Mouse (Mus musculus): ENCODE data around the gene Gm525.
"Not testable (repeated sequence)": the region's sequence is repeated elsewhere in the genome, so short reads cannot be mapped to it uniquely, and the experiment has no call there.

Gm525 gene

GRCm38 (mm10) chr11:89097292-89097691 is 23.7 kb downstream of the Gm525 start:
- DNase-seq (ENCODE audit: low spot score in 2 of 2) = not testable (repeated sequence)

- DNase-seq (ENCODE audit: low spot score in 2 of 2) = no peak
Measured at GRCm38 (mm10) chr11:89098083-89098835, 24.6 kb downstream of the Gm525 start.

DNA sequence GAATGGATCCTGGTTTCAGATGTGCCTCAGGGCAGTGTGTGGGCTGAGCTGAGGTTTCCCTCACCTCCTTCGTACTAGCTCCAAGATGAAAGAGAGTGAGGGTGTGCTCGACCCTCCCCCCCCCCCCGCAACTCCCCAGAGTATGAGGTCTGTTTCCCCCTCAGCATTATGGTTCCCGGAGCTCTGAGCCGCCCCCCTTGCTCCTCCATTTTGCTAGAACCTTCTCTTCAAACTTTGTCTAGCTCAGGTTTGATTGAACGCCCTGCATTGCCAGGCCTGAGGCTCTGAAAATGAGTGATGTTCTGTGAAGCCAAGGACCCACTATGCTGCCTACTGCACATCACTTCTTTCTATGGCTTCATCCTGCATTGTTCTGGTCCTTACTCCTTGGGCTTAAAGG is 25.3 kb downstream of the Gm525 start:
- DNase-seq (ENCODE audit: low spot score in 2 of 2) = no peak

DNA sequence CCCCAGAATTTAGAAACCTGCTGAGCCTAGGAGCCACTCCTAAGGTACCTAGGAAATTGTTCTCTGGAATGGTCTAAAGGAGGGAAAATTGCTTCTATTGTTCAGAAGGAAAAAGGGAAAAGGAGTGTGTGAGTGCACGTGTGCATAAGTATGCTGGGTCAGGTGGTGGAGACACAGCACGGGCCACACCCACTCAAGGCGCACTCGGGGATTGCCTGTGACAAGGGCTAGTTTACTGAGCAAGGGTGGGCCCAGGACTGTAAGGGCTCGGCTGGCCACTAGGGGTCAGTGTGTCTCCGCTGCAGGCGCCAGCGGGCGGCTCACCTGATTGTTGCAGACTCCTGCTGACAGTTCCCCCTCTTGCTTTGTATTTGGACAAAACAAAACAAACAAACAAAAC is 26.8 kb downstream of the Gm525 start:
- DNase-seq (ENCODE audit: low spot score in 2 of 2) = peak; percentile 87 to 90

GRCm38 (mm10) chr11:89100826-89101321 is 27.2 kb downstream of the Gm525 start:
- no peak for DNase-seq (ENCODE audit: low spot score in 2 of 2)

DNA sequence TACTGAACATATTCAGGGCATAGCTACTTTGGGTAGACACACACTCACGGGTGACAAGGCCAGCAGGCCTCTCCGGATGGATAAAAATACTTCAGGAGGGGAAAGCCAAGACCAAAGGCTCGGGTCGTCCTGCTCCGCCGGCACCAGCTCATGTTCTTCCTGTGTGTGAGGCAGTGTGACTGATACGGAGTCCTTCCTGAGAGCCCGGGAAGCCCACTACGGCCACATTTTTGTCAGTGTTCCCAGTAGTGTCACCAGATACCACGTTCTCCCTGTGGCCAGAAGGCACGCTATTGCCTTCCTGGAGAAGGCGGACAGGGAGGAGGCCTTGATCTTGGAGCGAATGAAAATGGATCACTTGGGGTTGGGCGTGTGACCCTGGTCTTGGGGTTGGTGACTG is 29.5 kb downstream of the Gm525 start:
- DNase-seq (ENCODE audit: low spot score in 2 of 2) = no peak

- no peak for DNase-seq (ENCODE audit: low spot score in 2 of 2)
Measured at GRCm38 (mm10) chr11:89105211-89105610, 31.6 kb downstream of the Gm525 start.

GRCm38 (mm10) chr11:89105823-89106222 is 32.2 kb downstream of the Gm525 start:
- DNase-seq (ENCODE audit: low spot score in 2 of 2) = peak; percentile 34 to 71

DNA sequence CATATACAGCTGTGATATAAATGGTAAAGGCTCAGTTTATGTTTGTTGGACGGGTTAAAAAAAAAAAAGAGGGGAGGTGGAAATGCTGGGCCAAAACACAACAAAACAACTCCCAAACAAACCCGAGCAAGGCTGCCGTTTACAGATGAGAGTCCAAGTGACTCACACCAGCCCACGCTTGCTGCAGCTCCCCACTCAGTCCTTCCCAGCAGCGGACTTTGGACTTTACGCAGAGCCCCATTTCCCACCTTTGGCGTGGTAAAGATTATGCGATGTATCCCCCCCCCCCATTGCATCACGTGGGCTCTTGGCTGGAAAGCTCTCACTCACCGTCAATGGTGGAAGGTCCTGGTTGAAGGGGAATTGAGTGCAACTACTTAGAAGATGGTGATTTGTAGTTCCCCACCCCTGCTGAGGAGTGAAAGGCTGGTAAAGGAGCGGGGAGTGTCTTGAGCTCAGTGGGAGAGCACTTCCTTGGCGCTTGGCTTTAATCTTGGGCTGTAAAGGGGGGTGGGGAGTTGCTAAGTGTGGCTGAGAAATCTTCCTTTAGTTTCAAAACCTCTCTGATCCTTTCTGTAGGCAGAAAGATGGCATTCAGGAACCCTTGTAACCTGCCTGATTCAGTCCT is 33.7 kb downstream of the Gm525 start:
- DNase-seq (ENCODE audit: low spot score in 2 of 2) = no peak

GRCm38 (mm10) chr11:89124411-89124810 is 50.8 kb downstream of the Gm525 start:
- no peak for DNase-seq (ENCODE audit: low spot score in 2 of 2)

DNA sequence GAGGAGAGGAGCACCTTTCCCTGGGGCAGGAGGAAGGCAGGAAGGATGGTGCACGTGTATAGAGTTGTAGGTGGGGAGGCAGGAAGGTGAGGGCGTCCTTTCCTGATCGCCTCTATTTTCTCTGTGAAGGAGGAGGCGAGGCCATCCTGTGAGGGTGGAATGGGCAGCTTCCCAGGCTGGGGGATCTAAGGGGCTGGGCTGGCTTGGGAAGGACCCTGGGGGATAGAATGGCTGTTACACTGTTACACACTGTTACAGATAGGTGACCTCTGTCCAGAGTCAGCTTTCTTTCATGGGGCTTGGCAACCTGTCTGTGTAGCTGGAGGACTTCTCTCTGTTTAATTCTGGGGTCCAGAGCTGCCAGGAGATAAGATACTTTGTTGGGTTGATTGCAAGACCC is 57.2 kb downstream of the Gm525 start:
- DNase-seq (ENCODE audit: low spot score in 2 of 2) = no peak

GRCm38 (mm10) chr11:89132406-89132805 is 58.8 kb downstream of the Gm525 start:
- DNase-seq (ENCODE audit: low spot score in 2 of 2) = no peak

DNA sequence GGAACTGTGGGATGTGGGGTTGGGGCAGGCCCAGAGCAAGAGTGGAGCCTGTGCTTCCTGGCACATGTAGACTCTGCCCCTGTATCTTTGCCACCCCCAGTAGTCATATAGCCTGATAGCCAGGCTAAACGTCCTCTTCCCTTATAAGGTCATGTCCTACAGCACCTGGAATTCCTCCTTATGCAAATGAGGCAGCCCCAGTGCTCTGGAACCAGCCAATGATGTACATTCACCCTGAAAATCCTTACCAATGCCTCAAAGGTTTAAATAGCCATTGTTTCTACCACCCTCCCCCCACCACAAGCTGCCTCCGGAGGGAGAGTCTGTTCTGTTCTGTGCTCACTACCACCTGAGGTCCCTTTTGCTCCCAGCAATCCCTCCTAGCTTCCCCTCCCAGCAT is 60.6 kb downstream of the Gm525 start:
- no peak for DNase-seq (ENCODE audit: low spot score in 2 of 2)

- no peak for DNase-seq (ENCODE audit: low spot score in 2 of 2)
Measured at GRCm38 (mm10) chr11:89137915-89138314, 64.3 kb downstream of the Gm525 start.

All from natural killer cell, adult 2 months (primary cell).